Mouse (Mus musculus): ENCODE measurements around the gene Ugt2b34. TPM values are rescaled to one million over a fixed set of nuclear protein-coding genes. Genes with fewer than 3 reads are reported as not detected.
"Not testable (repeated sequence)": the region's sequence is repeated elsewhere in the genome, so short reads cannot be mapped to it uniquely, and the experiment has no call there.

The Ugt2b34 gene
- polyA plus RNA-seq, 1 experiment, result not detected

GRCm38 (mm10) chr5:86857682-86858081, 49.1 kb downstream of the Ugt2b34 start:
- Histone ChIP-seq H3K9ac (ENCODE audit: low read depth, poor library complexity, severe bottlenecking) (no peak overlapping the region), H3K27me3 (ENCODE audit: control insufficient read depth, insufficient read depth, low read length, poor library complexity, severe bottlenecking) (no peaks in the 10 kb centered on the region), H3K4me1 (ENCODE audit: control insufficient read depth, insufficient read depth, low read length) (no peaks in the 10 kb centered on the region), H3K36me3 (ENCODE audit: control insufficient read depth, insufficient read depth, low read length, poor library complexity, severe bottlenecking) (no peaks in the 10 kb centered on the region), H3K27ac (ENCODE audit: insufficient read depth, low read length) (peak overlapping the region; percentile 86), H3K4me3 (ENCODE audit: low read depth, low read length) (no peak overlapping the region), H3K9me3 (replicated peaks; ENCODE audit: control insufficient read depth, insufficient read depth, low read length, poor library complexity, severe bottlenecking) (peaks cover 3% of the 10 kb centered on the region)
- no peak for TF ChIP-seq POLR2A (IDR thresholded peaks at IDR 0.05; ENCODE audit: insufficient read depth, low read length)
- peak; percentile 81 for TF ChIP-seq EP300 (IDR thresholded peaks at IDR 0.05; ENCODE audit: insufficient read depth, low read depth, low read length)

GRCm38 (mm10) chr5:86856505-86856904, 50.2 kb downstream of the Ugt2b34 start:
- H3K27ac ChIP-seq (ENCODE audit: insufficient read depth, low read length), result peak overlapping the region; percentile 53
- H3K9ac ChIP-seq (ENCODE audit: low read depth, poor library complexity, severe bottlenecking); H3K36me3 ChIP-seq (ENCODE audit: control insufficient read depth, insufficient read depth, low read length, poor library complexity, severe bottlenecking); H3K4me3 ChIP-seq (ENCODE audit: low read depth, low read length); H3K4me1 ChIP-seq (ENCODE audit: control insufficient read depth, insufficient read depth, low read length); H3K27me3 ChIP-seq (ENCODE audit: control insufficient read depth, insufficient read depth, low read length, poor library complexity, severe bottlenecking): not testable (repeated sequence)
- peaks cover 11% of the 10 kb centered on the region for H3K9me3 ChIP-seq (replicated peaks; ENCODE audit: control insufficient read depth, insufficient read depth, low read length, poor library complexity, severe bottlenecking)

GRCm38 (mm10) chr5:86851658-86852057, 55.1 kb downstream of the Ugt2b34 start:
- no peak overlapping the region for H3K4me3 ChIP-seq (ENCODE audit: low read depth, low read length)
- peak; percentile 82 for TF ChIP-seq EP300 (IDR thresholded peaks at IDR 0.05; ENCODE audit: insufficient read depth, low read depth, low read length)
- no peak for TF ChIP-seq POLR2A (IDR thresholded peaks at IDR 0.05; ENCODE audit: insufficient read depth, low read length)

GRCm38 (mm10) chr5:86850104-86850503, 56.6 kb downstream of the Ugt2b34 start:
- Histone ChIP-seq H3K27ac (ENCODE audit: insufficient read depth, low read length) (no peak overlapping the region), H3K36me3 (ENCODE audit: control insufficient read depth, insufficient read depth, low read length, poor library complexity, severe bottlenecking) (no peaks in the 10 kb centered on the region), H3K4me1 (ENCODE audit: control insufficient read depth, insufficient read depth, low read length) (no peaks in the 10 kb centered on the region), H3K9me3 (replicated peaks; ENCODE audit: control insufficient read depth, insufficient read depth, low read length, poor library complexity, severe bottlenecking) (peaks cover 9% of the 10 kb centered on the region; the same call in 1 of the 2 replicates), H3K4me3 (ENCODE audit: low read depth, low read length) (no peak overlapping the region), H3K9ac (ENCODE audit: low read depth, poor library complexity, severe bottlenecking) (no peak overlapping the region), H3K27me3 (ENCODE audit: control insufficient read depth, insufficient read depth, low read length, poor library complexity, severe bottlenecking) (no peaks in the 10 kb centered on the region)
- TF ChIP-seq EP300 (IDR thresholded peaks at IDR 0.05; ENCODE audit: insufficient read depth, low read depth, low read length), result no peak

More at GRCm38 (mm10) chr5:86851658-86852057, 55.1 kb downstream of the Ugt2b34 start:
- Histone ChIP-seq H3K4me1 (ENCODE audit: control insufficient read depth, insufficient read depth, low read length) (no peaks in the 10 kb centered on the region), H3K27me3 (ENCODE audit: control insufficient read depth, insufficient read depth, low read length, poor library complexity, severe bottlenecking) (no peaks in the 10 kb centered on the region), H3K9ac (ENCODE audit: low read depth, poor library complexity, severe bottlenecking) (no peak overlapping the region), H3K27ac (ENCODE audit: insufficient read depth, low read length) (peak overlapping the region; percentile 72), H3K36me3 (ENCODE audit: control insufficient read depth, insufficient read depth, low read length, poor library complexity, severe bottlenecking) (no peaks in the 10 kb centered on the region), H3K9me3 (replicated peaks; ENCODE audit: control insufficient read depth, insufficient read depth, low read length, poor library complexity, severe bottlenecking) (peaks cover 11% of the 10 kb centered on the region)

- H3K4me1 ChIP-seq (ENCODE audit: control insufficient read depth, insufficient read depth, low read length); H3K27ac ChIP-seq (ENCODE audit: insufficient read depth, low read length); H3K9me3 ChIP-seq (replicated peaks; ENCODE audit: control insufficient read depth, insufficient read depth, low read length, poor library complexity, severe bottlenecking): not testable (repeated sequence)
Measured at GRCm38 (mm10) chr5:86841261-86841660, 65.5 kb downstream of the Ugt2b34 start.

GRCm38 (mm10) chr5:86840207-86840606, 66.5 kb downstream of the Ugt2b34 start:
- H3K27me3 ChIP-seq (ENCODE audit: control insufficient read depth, insufficient read depth, low read length, poor library complexity, severe bottlenecking), result no peaks in the 10 kb centered on the region
- H3K4me3 ChIP-seq (ENCODE audit: low read depth, low read length), result no peak overlapping the region
- H3K9me3 ChIP-seq (replicated peaks; ENCODE audit: control insufficient read depth, insufficient read depth, low read length, poor library complexity, severe bottlenecking), result no peaks in the 10 kb centered on the region; the same call in 1 of the 2 replicates
- H3K9ac ChIP-seq (ENCODE audit: low read depth, poor library complexity, severe bottlenecking), result no peak overlapping the region
- no peaks in the 10 kb centered on the region for H3K4me1 ChIP-seq (ENCODE audit: control insufficient read depth, insufficient read depth, low read length)
- H3K27ac ChIP-seq (ENCODE audit: insufficient read depth, low read length), result no peak overlapping the region
- H3K36me3 ChIP-seq (ENCODE audit: control insufficient read depth, insufficient read depth, low read length, poor library complexity, severe bottlenecking), result peaks cover 11% of the 10 kb centered on the region
- TF ChIP-seq EP300 (IDR thresholded peaks at IDR 0.05; ENCODE audit: insufficient read depth, low read depth, low read length) (no peak), POLR2A (IDR thresholded peaks at IDR 0.05; ENCODE audit: insufficient read depth, low read length) (no peak), CTCF (IDR thresholded peaks at IDR 0.05; ENCODE audit: low read depth, low read length) (no peak)

More at GRCm38 (mm10) chr5:86841261-86841660, 65.5 kb downstream of the Ugt2b34 start:
- H3K4me3 ChIP-seq (ENCODE audit: low read depth, low read length); H3K36me3 ChIP-seq (ENCODE audit: control insufficient read depth, insufficient read depth, low read length, poor library complexity, severe bottlenecking); H3K9ac ChIP-seq (ENCODE audit: low read depth, poor library complexity, severe bottlenecking); H3K27me3 ChIP-seq (ENCODE audit: control insufficient read depth, insufficient read depth, low read length, poor library complexity, severe bottlenecking): not testable (repeated sequence)

Other genes starting within 250 kb of the Ugt2b34 start
- not detected in 2 replicates for gene Tmprss11b, start 230.6 kb downstream of the Ugt2b34 start, polyA plus RNA-seq (2011; ENCODE audit: insufficient read depth, insufficient read length, low read depth, missing spikeins)
- not detected in 2 replicates for gene Tmprss11e, start 161.1 kb downstream of the Ugt2b34 start, polyA plus RNA-seq (2011; ENCODE audit: insufficient read depth, insufficient read length, low read depth, missing spikeins)
- gene Ythdc1, start 102.7 kb downstream of the Ugt2b34 start, polyA plus RNA-seq (2011; ENCODE audit: insufficient read depth, insufficient read length, low read depth, missing spikeins), result 105 and 112 TPM in 2 replicates
- gene Ugt2b1, start 19.6 kb upstream of the Ugt2b34 start, polyA plus RNA-seq (2011; ENCODE audit: insufficient read depth, insufficient read length, low read depth, missing spikeins), result not detected in 2 replicates
- not detected in 2 replicates for gene Ugt2b35, start 93.9 kb upstream of the Ugt2b34 start, polyA plus RNA-seq (2011; ENCODE audit: insufficient read depth, insufficient read length, low read depth, missing spikeins)
- not detected in 2 replicates for gene Ugt2b36, start 185.6 kb upstream of the Ugt2b34 start, polyA plus RNA-seq (2011; ENCODE audit: insufficient read depth, insufficient read length, low read depth, missing spikeins)
- gene Ugt2b5, start 233.4 kb upstream of the Ugt2b34 start, polyA plus RNA-seq (2011; ENCODE audit: insufficient read depth, insufficient read length, low read depth, missing spikeins), result not detected in 2 replicates